Mouse (Mus musculus): ENCODE data around the gene Rtn4rl2.

The Rtn4rl2 gene

DNA sequence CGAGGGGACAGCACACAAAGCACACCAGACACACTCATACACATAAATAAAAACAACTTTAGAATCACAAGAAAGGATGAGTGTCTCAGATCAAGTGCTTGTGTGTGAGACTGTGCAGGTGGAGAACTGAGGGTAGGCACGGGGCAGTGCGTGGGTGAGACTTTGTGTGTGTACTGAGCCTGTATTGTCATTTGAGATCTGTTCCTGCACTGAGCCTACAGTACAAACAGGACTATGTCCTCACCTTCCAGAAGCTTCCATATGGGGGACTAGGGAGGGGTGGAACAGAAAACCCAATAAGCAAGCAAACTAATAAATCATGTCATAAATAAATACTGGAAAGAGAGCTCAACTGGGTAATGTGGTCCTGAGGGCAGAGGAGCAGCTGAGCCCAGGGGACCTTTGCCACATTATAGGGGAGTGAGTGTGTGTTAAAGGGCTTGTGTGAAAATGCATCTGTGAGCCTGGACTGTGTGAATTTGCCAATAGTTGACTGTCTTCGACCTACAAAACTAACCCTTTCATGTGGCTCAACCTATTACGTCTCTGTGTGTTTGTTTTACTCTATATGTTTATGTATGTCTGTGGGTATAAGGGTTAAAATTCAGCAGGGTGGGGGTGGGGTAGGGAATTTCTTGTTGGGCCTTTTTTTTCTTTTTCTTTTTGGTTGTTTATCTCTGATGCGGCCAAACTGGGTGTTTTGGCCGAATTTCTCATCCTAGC lies 35.9 kb downstream of the Rtn4rl2 start:
- no peak for DNase-seq (ENCODE audit: low spot score in 2 of 2)

- DNase-seq (ENCODE audit: low spot score in 2 of 2), result no peak
These were observed 41.3 kb downstream of the Rtn4rl2 start for GRCm38 (mm10) chr2:84845226-84845625.

DNA sequence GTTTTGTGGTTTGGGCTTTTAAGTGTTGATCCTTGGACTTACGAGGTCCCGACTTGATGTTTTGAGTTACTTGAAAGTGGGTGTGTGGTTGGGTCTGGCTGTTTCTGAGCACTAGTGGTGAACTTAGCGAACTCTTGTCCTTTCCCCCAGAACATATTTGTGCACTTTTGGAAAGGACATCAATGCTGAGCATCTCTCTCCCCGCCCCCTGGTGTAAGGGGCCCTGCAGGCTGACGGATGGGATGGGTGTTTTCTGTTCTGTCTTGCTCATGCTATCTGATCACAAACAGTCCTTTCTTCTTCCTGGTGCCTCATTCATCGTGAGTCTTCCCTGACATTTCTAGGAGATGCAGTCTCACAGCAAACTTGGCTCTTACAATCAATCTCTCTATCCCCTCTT lies 42.9 kb downstream of the Rtn4rl2 start:
- DNase-seq (ENCODE audit: low spot score in 2 of 2), result no peak

GRCm38 (mm10) chr2:84841905-84842304 lies 44.6 kb downstream of the Rtn4rl2 start:
- no peak for DNase-seq (ENCODE audit: low spot score in 2 of 2)

DNA sequence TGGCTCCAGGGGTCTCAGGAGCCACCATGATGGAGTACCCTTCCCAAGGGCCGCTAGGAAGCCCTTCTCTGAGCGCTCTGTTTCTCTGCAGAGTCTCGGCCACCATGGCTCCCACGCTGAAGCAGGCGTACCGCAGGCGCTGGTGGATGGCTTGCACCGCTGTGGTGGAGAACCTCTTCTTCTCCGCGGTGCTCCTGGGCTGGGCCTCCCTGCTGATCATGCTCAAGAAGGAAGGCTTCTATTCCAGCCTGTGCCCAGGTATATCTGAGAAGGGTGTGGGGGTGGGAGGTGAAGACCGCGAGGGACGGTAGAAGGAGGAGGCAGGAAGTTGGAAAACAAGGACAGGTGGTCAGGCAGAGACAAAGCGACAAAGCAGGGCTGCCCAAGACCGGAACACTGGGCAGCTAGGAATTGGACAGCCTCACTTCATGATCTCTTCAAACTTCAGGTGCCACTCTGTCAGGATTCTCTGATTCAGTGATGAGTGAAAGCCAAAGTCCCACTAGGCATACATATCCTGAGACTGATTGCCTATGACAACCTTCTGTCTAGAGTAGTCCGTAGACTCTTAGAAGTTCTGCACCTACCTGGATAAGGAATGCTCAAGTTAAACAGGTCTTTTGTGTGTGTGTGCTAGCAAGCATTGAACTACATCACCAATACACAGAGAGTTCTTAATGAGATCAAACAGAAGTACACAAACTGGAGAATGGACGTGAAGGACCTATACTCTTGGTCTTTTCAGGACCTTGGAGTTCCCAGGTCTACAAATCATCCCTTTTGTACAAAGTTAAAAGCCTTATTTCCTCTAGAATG lies 45.6 kb downstream of the Rtn4rl2 start:
- DNase-seq (ENCODE audit: low spot score in 2 of 2), result no peak

GRCm38 (mm10) chr2:84840016-84840747 lies 46.3 kb downstream of the Rtn4rl2 start:
- no peak for DNase-seq (ENCODE audit: low spot score in 2 of 2)

GRCm38 (mm10) chr2:84838993-84839980 lies 47.2 kb downstream of the Rtn4rl2 start:
- DNase-seq (ENCODE audit: low spot score in 2 of 2), result no peak

DNA sequence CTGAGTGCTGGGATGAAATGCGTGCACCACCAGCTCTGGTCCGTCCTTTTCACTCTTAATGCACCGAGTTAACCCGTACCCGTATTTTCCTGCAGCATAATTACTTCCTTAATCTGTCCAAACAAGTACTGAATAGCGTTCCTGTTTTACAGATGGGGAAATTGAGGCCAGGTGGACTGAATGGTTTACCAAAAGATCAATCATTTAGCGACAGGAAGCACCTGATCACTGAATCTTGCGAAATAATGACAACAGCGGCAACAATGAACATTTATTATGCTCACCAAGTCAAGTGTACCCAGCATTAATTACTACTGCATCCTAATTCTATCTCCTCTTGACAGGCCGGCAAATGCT lies 47.9 kb downstream of the Rtn4rl2 start, which contains the start of gene Slc43a1:
TSS of gene Slc43a1 (plus strand) at position 258 of the 357 bp plus-strand sequence.
- DNase-seq (ENCODE audit: low spot score in 2 of 2), result no peak

DNA sequence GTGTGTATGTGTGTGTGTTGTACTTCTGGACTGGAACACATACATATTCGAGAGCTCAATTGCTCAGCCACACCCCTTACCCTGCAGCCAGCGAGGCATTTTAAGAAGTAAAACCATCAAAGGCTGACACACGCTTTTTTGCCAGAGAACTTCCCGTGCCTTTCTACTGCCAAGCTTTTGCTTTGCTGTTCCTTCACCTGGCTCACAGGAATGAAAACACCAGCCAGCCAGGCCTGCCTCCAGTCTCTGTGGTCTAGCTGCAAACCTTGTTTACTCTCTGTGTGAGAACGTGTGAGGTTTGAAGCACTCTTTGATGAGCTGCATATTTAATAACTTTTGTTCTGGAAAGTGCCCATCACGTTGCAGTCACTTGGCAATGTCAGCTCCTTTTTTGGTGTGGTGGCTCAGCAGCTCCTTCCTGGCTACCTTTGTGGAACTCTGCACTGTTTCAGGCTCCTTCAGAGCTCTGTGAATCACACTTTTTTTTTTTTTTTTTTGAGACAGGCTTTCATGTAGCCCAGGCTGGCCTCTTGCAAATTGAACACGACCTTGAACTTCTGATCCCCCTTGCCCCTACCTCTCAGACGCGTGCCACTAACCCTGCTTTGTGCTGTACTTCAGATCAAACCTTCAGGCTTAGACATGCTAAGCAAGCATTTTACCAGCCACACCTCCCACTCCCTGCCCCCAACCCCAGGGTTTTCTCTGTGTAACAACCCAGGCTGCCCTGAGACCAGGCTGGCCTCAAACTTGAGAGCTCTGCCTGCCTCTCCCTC lies 48.5 kb downstream of the Rtn4rl2 start:
- DNase-seq (ENCODE audit: low spot score in 2 of 2), result no peak

GRCm38 (mm10) chr2:84837107-84837506 lies 49.4 kb downstream of the Rtn4rl2 start:
- no peak for DNase-seq (ENCODE audit: low spot score in 2 of 2)

DNA sequence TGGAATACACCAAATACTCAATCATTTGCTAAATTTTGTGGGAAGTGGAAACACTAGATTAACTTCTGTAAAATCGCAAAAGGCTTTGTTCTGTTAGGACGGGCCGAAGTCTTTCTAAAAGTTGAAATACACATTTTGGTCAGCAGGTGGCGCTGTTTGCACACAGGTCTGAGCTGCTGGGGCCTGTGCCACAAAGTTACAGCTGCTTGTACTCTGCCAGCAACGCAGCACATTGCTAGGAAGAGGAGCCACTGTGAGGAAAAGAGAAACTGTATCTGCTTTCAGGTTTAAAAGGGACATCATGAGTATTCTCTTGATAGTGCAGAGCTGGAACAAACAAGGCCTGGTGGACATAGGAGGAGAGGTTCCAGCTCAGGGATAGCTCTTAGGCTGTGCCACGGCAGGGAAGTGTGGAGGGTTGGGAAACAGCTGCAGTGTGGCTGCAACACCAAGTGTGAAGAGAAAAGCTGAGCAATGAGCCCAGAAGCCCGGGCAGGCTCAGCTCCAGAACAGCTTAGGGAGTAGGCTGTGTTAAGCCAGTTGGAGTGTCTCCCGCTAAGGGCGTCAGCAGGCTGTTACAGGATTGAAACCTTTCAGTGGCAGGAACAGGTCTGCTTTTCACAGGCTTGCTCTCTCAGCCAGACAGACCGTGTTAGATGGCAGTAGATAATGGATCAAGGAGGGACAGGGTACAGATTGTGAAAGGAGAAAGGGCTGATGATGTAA lies 54.7 kb downstream of the Rtn4rl2 start:
- peak; percentile 76 to 83 for DNase-seq (ENCODE audit: low spot score in 2 of 2)

GRCm38 (mm10) chr2:84827283-84827920 lies 59.1 kb downstream of the Rtn4rl2 start:
- no peak for DNase-seq (ENCODE audit: low spot score in 2 of 2)

DNA sequence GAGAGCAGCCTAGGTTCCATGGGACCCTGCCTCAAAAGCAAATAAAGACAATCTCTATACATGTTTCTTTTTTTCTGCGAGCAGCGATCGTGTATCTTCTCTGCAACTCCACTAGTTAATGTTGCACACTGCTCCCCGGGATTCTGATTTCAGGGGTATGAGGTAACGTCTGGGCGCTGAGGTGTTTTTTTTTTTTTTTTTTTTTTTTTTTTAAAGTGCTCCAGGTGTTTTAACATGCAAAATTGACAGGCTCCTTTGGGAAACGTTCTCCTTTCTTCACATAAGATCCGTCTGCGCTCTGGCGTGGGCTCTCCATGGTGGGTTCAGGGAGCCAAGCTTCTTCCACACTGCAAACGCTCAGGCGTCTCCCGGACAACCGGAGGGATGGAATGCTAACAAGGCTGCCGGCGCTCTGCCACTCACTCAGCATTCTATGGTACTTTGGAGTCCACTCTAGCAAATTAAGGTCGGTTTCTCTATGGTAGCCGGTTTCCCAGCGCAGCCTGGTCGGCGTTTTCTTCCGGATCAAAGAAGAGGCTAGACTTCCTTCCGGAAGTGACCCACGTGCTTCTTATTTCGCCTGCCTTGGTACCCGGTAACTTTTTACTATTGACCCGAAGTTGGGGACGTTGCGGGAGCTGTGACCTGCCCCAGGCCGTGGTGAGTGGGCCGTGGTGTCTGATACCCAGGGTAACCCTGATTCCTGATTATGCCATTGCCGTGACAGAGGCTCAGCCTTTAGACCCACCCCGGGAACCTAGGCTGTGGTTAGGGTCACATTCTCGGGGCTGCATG lies 59.8 kb downstream of the Rtn4rl2 start, which contains the start of gene Timm10:
TSS of gene Timm10 (plus strand) at position 510 of the 795 bp plus-strand sequence.
- DNase-seq (ENCODE audit: low spot score in 2 of 2), result peak; percentile 87 to 93

- DNase-seq (ENCODE audit: low spot score in 2 of 2), result no peak
These were observed 63.3 kb downstream of the Rtn4rl2 start for GRCm38 (mm10) chr2:84823237-84823636.

- no peak for DNase-seq (ENCODE audit: low spot score in 2 of 2)
These were observed 64.0 kb downstream of the Rtn4rl2 start, which contains the start of gene Smtnl1 for GRCm38 (mm10) chr2:84822552-84822951. Gene Smtnl1 (minus strand): TSS chr2:84822652.
